Mouse (Mus musculus) thymus, postnatal 36 days (tissue): Measurements from ENCODE around the gene Cep57l1.
"Not testable (repeated sequence)": the region's sequence is repeated elsewhere in the genome, so short reads cannot be mapped to it uniquely, and the experiment has no call there.

Experiments used
- DNase-seq, 2 experiments: peaks; one replicate each; pipeline ENCODE4 v3.0.0; 2022; ENCODE audit warnings: mixed read lengths in 2 of 2

Cep57l1 gene

DNA sequence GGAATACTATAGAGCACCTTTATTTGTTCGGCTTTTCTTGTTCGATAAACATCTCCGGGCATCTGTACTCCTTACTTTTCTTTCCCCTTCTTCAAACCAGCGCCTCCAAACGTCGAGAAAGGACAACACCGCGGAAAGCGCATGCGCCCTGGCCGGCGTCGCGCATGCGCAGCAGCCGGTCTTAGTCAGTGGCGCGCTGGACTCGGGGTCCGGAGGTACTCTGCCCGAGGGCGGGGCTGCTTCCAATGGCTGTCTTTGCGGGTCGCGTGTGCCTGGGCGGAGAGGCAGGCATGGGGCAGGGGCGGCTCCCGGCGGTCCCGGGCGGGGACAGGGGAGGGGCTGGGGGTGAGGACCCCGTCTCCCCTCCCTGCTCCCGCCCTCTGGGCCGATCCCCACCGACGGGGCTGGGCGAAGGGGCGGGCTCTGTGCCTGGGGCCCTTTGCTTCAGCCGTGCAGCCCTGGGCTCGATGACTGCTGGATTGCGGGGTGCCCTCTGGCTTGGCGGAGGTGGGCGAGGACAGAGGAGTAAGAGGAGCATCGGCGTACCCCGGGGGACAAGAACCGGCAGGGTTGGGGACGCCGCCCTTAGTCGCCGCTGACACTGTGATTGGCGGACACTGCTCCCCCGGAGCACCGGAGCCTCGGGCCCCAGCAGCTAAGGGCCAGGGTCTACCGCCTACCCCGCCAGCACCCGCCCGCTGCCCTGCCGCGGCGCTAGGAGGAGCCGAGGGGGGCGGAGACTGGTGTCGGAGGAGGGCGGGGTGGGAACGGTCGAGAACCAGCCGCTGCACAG, at the start of gene Cep57l1, which contains the start of gene Sesn1:
TSS of gene Cep57l1 (minus strand) at position 101 of the 793 bp plus-strand sequence.
TSS of gene Sesn1 (plus strand) at position 165 of the 793 bp plus-strand sequence.
- DNase-seq = peak; percentile 89 to 92

GRCm38 (mm10) chr10:41848721-41849120, 39.0 kb upstream of the Cep57l1 start:
- DNase-seq = no peak

DNA sequence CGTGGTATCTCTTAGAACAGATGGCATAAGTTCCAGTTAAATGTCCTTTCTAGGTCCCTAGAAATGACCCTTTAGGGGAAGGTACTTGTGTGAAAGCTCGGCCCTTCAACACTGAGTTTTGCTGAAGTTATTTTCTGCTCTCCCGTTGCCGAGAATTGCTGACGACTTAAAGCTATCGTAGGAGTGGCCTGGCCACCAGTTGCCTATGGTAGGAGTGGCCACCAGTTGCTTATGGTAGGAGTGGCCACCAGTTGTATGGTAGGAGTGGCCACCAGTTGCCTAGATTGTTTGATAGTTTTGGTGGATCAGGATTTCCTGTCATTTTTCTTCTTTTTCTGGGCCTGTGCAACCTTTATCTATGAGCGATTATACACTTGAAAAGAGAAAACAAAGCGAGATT, 38.1 kb upstream of the Cep57l1 start:
- DNase-seq = no peak

DNA sequence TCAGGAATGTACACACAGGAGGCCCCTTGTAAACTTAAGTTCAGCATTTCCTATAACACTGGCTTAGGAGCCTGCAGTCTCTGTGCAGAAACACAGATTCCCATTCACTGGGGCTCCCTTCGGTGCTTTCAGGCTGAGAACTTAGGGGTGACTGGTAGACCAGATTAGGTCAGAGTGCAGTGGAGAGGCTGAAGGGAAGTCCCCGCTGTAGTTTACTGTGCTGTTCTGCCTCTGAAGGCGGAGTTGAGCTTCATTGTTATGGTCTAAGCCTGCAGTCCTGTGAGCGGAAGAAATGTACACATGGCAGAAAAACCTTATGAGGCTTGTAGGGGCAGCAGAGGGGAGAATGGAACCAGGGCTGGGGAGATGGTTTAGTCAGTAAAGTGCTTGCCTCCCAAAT, 29.2 kb upstream of the Cep57l1 start:
- no peak for DNase-seq

- DNase-seq = peak; percentile 23 to 41
Observed at GRCm38 (mm10) chr10:41834131-41834530, 24.5 kb upstream of the Cep57l1 start.

- DNase-seq = no peak
Observed at GRCm38 (mm10) chr10:41832191-41832590, 22.5 kb upstream of the Cep57l1 start.

DNA sequence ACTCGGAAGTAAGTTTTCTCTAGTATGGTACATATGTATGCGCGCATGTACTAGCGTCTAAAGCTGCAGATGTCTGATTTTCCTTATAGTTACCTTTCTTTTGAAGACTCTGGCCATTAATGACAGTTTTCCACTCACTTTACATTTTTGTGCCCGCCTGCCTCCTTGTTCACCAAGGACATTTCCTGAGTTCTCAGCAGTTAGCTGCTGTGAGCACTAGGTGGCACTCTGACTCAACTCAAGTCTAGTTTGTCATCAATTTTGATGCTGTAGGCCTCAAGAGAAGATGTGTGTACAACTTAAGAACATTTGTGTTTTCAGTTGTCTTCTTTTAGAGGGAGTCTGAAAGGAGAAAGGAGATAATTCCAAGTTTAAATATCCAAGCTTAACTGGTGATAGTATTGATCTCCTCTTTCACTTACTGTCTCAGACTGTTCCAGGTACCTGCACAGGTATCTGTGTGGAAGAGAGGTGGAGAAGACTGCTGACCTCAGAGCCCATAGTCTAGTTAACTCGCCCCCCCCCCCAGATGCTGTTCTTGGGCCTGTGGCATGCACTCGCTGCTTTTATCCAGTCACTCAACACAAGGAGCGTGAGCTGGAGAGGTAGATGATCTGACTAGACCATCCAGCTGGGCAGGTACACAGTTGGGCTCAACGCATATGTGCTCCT, 21.3 kb upstream of the Cep57l1 start:
- DNase-seq = peak; percentile 65 to 68

DNA sequence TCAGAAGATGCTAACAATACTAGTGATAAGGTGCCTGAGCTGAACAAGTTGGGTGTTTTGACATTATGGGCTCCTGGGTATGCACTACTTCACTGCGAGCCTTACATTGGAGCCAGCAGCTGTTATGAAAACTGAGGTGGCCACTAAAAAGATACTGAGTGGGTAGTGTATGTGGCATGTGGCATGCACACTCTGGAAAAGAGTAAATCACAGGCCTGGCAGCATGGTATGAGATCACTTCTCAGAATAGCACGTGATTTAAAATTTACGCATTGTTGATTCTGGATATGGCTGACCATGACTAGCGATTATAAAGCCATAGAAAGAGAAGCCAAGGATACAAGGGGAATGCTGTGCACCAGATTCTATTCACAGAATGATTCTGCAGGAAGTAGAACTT, 20.8 kb upstream of the Cep57l1 start:
- no peak for DNase-seq

DNA sequence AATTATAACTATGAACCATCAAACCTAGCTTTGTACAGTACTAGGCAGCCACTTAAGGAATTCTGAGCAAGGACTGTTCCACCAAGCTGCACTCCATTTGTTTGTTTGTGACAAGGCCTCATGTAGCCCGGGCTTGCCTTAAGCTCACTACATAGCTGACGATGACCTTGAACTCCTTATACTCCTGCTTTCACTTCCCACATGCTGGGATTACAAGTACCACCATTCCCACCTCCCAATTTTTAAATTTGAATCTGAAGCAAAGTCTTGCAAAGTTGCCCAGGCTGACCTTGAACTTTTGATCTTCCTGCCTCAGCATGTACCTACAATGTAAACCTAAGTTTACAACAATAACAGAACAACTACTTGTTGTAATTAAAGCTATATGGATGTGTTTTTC, 20.3 kb upstream of the Cep57l1 start:
- DNase-seq = no peak

GRCm38 (mm10) chr10:41829191-41829590, 19.5 kb upstream of the Cep57l1 start:
- DNase-seq = no peak

- DNase-seq = no peak
Observed at GRCm38 (mm10) chr10:41827784-41828183, 18.1 kb upstream of the Cep57l1 start.

DNA sequence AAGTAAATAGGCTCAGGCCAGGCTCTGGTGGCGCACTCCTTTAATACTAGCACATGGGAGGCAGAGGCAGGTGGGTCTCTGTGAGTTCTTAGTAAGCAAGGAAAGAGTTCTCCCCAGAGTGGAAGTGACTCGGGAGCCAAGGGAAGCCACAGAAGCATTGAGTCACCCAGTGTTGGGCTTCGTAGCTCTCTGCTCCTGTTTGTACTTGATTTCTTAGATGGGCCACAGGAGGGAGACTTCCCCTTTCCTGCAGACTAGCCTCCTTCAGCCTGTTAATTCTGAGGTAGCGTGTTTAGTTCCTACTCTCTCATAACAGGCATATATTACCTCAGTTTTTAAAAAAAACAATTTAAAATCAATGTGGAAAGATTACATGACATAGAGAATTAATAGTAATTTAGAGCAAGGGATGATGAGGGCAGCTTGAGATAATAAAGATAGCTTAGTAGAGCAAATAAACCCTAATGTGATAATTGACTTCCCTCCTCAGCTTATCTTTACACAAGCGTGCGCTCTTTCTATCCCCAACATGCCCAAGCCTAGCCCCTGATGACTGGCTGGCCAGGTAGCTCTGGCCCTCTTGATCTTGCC, 16.9 kb upstream of the Cep57l1 start:
- no peak for DNase-seq

DNA sequence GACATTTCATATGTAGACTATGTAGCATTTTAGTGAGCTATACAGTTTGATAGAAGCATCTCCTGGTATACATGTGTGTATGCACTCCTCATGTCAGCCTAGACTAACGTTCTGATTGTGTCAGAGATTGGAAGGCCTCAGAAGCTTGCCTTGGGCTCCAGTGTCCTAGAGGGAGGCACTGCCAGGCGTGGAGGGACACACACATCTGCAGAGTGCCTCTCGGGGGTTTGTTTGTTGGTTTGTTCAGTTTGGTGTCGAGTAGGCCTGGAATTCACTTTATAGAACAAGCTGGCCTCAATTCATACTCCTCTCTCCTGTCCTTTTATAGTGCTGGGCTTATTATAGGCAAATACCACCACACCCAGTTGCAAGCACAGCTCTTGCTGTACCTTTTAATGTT, 16.3 kb upstream of the Cep57l1 start:
- no peak for DNase-seq

DNA sequence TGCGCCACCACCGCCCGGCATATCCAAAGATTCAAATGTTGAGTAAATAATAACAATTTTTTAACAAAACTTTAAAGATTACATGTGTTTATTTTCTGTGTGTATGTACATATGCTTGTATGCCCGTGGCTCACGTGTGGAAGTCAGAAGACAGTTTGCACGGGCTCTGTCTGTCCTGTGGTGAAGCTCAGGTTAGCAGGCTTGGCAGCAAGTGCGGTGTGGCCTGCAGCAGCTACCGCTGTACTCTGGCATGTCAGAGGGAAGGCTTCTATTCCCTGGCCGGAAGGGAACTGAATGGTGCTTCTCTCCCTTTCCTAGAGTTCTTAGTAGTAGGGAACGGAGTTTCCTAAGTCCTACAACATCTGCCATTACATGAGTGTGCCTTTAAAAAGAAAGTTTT, 15.4 kb upstream of the Cep57l1 start:
- no peak for DNase-seq

- DNase-seq = no peak
Observed at GRCm38 (mm10) chr10:41823916-41824315, 14.2 kb upstream of the Cep57l1 start.

- not testable (repeated sequence) for DNase-seq
Observed at GRCm38 (mm10) chr10:41823282-41823675, 13.6 kb upstream of the Cep57l1 start.

GRCm38 (mm10) chr10:41822573-41823281, 13.1 kb upstream of the Cep57l1 start:
- no peak for DNase-seq

GRCm38 (mm10) chr10:41821171-41821570, 11.5 kb upstream of the Cep57l1 start:
- no peak for DNase-seq

GRCm38 (mm10) chr10:41820401-41820800, 10.7 kb upstream of the Cep57l1 start:
- DNase-seq = no peak

GRCm38 (mm10) chr10:41819307-41819706, 9.6 kb upstream of the Cep57l1 start:
- DNase-seq = no peak

DNA sequence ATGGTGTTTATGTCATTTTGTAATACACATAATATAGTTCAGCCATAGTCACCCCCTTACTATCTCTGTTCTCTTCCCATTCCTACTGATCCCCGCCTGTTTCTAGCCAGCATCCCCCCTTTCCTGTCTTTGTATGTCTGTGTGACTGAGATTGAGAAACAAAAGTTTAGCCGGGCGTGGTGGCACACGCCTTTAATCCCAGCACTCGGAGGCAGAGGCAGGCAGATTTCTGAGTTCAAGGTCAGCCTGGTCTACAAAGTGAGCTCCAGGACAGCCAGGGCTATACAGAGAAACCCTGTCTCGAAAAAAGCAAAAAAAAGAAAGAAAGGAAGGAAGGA, 9.0 kb upstream of the Cep57l1 start:
- DNase-seq = not testable (repeated sequence)

- no peak for DNase-seq
Observed at GRCm38 (mm10) chr10:41818036-41818732, 8.5 kb upstream of the Cep57l1 start.

DNA sequence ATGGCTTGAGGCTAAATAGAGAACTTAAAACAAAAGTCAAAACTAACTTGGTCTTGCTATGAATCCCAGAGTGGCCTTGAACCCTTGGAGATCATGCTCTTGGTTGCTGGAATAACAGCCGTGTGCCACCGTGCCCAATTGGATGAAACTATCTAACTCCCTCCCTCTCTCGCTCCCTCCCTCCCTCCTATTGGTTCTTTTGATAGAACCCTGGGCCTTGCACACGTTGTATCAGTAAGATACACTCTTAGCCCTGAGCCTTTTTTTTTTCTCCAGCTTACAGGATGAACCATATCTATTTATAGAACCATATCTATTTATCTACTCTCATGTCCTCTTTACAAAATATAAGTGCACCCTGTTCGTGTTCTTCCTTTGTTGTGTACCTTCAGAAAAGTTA, 6.8 kb upstream of the Cep57l1 start:
- DNase-seq = no peak
